Mouse (Mus musculus): Measurements from ENCODE around the gene Gm49721.
"Not testable (repeated sequence)": the region's sequence is repeated elsewhere in the genome, so short reads cannot be mapped to it uniquely, and the experiment has no call there.

The Gm49721 gene

DNA sequence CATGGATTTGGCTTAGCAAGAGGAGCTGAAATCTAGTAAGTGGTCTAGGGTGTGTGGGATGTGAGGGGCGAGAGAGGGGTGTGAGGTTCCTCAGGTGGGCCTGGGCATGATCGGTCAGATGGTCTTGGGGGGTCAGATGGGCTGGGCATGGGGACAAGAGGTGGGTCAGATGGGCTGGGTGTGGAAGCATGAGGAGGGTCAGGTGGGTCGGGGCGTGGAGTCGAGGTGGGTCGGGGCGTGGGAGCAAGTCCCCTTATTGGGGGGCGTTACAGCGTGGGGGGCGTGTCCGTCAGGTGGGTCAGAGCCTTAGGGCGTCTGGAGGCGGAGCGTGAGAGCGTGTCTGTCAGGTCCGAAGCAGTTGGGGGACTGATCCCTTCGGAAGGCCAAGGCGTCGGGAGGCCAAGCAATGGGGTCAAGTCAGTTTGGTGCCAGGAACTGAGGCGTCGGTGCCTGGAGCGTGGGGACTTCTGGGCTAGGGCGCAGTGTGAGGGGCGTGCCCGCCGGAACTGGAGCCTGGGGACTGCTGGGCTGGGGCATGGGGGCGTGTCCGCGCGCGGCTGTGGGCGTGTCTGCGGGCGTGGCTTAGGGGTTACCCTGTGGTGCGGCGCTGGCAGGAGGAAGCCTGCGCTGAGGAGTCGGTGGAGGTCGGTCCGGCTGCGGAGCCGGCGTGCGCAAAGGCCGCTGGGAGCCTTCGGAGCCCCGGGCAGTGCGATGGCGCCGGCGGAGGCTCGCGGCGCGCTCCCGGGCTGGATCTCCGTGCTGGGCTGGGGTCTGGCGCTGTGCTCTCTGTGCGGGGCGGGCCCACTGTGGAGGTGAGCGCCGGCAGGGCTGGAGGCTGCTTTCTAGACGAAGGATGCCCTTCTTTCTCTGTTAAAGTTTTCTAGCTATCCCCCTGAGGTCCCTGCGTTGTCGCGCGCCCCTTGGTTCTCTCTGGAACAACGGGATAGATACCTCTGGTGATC, at the start of gene Gm49721:
Gene Gm49721, plus strand, starts transcription at position 618 of the 962 bp plus-strand sequence.
- CTCF ChIA-PET = not testable (repeated sequence)

DNA sequence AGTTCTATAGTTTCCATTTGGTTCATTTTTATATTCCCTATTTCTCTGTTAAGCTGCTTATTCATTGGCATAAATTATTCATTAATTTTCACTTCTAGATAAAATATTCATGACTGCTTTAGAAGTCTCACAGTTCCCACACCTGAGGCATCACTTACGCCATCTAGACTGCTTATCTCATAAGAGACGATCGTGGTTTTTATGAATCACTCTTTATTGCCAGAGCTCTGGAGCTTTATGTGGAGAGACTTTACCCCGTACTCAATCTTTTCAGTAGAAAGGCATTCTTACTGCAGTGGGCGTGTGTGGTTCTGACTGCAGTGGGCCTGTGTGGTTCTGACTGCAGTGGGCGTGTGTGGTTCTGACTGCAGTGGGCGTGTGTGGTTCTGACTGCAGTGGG, 47.1 kb upstream of the Gm49721 start:
- CTCF ChIA-PET = not testable (repeated sequence)

GRCm38 (mm10) chr17:6942560-6942959, 36.1 kb upstream of the Gm49721 start:
- CTCF ChIA-PET = not testable (repeated sequence)

GRCm38 (mm10) chr17:6947637-6947983, 31.1 kb upstream of the Gm49721 start:
- CTCF ChIA-PET = not testable (repeated sequence)

GRCm38 (mm10) chr17:6947984-6948768, 30.5 kb upstream of the Gm49721 start, which contains the start of gene Rsph3b:
Gene Rsph3b, minus strand, starts transcription at chr17:6948682.
- CTCF ChIA-PET = not testable (repeated sequence)

GRCm38 (mm10) chr17:6948769-6949228, 29.9 kb upstream of the Gm49721 start:
- CTCF ChIA-PET = not testable (repeated sequence)

DNA sequence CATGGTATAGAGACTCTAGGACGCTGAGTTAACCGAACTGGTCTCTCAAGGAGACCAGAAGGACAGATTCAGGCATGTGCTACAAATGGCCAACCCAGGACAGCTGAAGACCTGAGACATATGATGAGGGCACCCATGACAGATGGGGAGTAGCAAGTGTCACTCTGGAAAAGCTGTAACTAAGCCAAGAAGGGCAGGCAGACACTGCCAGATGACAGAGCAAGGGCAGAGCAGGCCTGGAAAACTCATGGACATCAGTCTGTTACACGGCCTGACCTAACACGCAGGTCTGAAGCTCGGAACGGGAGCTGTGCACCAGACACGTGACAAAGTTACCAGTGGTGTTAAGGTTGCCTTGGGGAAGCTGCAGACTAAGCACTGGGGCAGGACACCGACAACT, 19.8 kb upstream of the Gm49721 start:
- CTCF ChIA-PET = not testable (repeated sequence)

GRCm38 (mm10) chr17:6959543-6960259, 19.0 kb upstream of the Gm49721 start:
- CTCF ChIA-PET = not testable (repeated sequence)

DNA sequence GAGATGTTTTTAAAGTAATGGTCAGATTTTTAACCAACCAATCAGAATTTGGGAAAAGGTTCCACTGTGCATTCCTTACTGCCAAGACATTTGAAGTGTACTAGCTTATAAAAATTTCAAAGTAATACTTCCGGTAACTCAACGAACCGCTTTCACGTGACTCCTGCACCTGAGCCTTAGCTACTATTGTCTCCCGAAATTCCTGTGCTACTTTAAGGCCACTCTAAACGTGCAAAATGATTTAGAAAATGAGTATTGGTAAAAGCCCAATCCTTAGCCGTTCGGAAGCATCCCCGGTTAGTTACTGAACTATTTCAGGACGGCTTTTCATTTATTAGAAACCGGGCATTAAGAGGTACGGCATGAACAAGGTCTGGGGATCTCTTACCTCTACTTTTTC, 18.4 kb upstream of the Gm49721 start:
- CTCF ChIA-PET = not testable (repeated sequence)

DNA sequence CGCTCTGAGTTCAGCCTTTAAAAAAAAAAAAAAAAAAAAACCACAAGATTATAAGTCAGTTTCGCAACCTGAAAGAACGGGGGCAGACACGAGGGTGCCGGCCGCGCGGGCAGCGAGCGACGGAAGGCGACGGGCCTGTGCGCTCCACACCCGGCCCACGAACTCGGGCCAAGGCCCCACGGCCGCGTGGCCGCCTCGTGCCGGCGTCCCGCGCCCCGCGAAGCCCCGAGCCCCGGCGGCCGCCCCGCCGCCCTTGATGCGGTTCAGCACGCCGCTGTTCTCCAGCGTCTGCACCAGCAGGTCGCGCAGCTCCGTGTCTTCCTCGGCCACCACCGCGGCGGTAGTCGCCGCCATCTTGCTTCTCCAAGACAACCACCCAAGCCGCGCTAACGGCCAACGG, 17.9 kb upstream of the Gm49721 start, which contains the start of gene Tagap1:
Gene Tagap1, minus strand, starts transcription at position 381 of the 400 bp plus-strand sequence.
- CTCF ChIA-PET = not testable (repeated sequence)

GRCm38 (mm10) chr17:6961181-6962000, 17.3 kb upstream of the Gm49721 start:
- CTCF ChIA-PET = not testable (repeated sequence)

- CTCF ChIA-PET = not testable (repeated sequence)
These were observed 16.4 kb upstream of the Gm49721 start for GRCm38 (mm10) chr17:6962339-6962738.

DNA sequence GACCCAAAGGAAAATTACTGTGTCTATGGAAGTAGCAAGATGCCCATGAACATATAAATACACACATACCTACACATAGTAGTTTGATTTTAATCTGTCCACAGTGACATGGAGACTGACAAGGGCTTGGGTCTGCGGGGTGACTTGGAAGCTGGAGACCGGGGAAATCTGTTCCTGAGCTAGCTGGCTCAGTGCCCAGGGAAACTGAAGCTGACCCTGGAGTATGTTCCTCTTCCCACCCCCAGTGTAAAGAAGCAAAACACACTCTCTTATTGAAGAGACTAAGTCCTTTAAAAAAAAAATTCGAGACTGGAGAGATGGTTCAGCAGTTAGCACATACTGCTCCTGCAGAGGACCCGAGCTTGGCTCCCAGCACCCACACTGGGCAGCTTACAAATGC, 15.8 kb upstream of the Gm49721 start:
- CTCF ChIA-PET = not testable (repeated sequence)

DNA sequence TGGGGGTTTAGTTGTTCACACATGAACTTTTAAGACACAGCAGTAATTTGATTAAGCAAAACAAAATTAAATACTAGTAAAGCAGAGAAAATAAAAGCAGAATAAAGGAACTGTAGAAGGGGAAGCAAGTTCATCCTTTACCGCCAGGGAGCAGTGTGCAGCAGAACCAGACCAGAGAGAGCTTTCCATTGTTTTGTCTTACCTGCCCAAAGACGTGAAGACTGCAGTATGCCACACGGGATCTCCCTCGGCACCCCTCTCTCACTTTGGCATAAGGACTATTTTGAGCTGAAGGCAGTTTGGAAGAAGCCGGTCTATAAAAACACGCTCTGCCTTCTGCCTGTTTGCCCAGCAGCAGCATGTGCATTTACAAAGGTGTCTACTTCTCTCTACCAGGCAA, 13.3 kb upstream of the Gm49721 start:
- CTCF ChIA-PET = not testable (repeated sequence)

GRCm38 (mm10) chr17:6967673-6968072, 11.0 kb upstream of the Gm49721 start:
- CTCF ChIA-PET = not testable (repeated sequence)

GRCm38 (mm10) chr17:6970334-6970733, 8.4 kb upstream of the Gm49721 start, which contains the start of gene Rnaset2b:
Gene Rnaset2b, plus strand, starts transcription at chr17:6970634.
- CTCF ChIA-PET = not testable (repeated sequence)

- CTCF ChIA-PET = not testable (repeated sequence)
These were observed 7.5 kb upstream of the Gm49721 start for GRCm38 (mm10) chr17:6971238-6971637.

GRCm38 (mm10) chr17:6972836-6973396, 5.8 kb upstream of the Gm49721 start:
- CTCF ChIA-PET = not testable (repeated sequence)

DNA sequence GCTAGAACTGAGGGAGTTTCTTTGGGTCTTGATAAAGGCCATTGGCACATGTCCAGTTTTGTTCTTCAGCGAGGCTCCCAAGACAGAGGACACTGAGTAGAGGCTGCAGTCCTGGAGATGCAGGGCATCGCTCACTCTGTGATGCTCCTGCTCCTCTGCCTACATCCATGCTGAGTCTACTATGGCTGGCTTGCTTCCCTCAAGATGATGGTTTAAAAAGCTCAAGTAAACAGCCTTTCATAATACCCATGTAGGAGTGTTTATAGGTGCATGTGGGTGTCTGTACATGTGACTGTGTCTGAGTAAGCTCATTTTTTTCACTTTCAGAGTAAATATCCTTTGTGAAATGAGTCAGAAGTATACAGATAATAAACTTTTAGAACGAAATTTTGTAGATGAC, 3.7 kb upstream of the Gm49721 start:
- CTCF ChIA-PET = not testable (repeated sequence)

DNA sequence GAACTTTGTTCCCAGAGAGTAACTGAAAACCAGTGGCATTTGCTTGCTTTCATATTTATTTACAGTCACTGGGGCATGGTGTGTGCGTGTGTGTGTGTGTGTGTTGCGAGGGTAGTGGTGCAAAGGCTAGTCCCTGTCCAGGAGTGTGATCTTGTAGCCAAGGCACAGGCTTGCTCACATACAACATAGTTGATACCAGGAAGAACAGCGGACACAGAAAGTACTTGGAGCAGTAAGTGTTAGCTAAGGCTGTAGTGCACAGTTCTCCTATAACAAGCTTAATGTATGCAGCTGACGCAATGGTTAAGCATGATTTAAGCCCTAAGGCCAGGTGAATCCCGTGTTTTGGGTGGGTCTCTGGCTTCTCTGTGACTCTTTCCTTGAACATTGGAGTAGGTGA, 676 bp downstream of the Gm49721 start:
- CTCF ChIA-PET = interaction anchor here (0.7 kb wide), 1 partner anchor 13 kb away, joined by 3 read pairs; no protein-coding TSS in a partner anchor

- CTCF ChIA-PET = not testable (repeated sequence)
These were observed 1.4 kb downstream of the Gm49721 start for GRCm38 (mm10) chr17:6980144-6980543.

Data from spleen, embryonic (tissue).